Mouse (Mus musculus) liver, adult 2 months (tissue): ENCODE data around the gene Zbtb25.

Source experiments
- CTCF ChIP-seq: fragments of 200-500 bp; IDR thresholded peaks from 2 replicates; pipeline ENCODE4 v1.5.1; 2011; ENCODE audit warnings: low read depth, low read length, control low read depth
- POLR2A ChIP-seq: fragments of 200-500 bp; IDR thresholded peaks from 2 replicates; pipeline ENCODE4 v1.6.1; 2011; ENCODE audit warnings: low read length, control low read depth; ENCODE audit not compliant: insufficient read depth; ENCODE audit errors: extremely low read depth

GRCm38 (mm10) chr12:76373991-76374390, 4.6 kb upstream of the Zbtb25 start:
- no peak for TF ChIP-seq POLR2A
- TF ChIP-seq CTCF = no peak
